Mouse (Mus musculus): Measurements from ENCODE around the gene Dusp7.
A peak's percentile ranks its signal among the peaks of the same experiment; 100 is the strongest.

DNA sequence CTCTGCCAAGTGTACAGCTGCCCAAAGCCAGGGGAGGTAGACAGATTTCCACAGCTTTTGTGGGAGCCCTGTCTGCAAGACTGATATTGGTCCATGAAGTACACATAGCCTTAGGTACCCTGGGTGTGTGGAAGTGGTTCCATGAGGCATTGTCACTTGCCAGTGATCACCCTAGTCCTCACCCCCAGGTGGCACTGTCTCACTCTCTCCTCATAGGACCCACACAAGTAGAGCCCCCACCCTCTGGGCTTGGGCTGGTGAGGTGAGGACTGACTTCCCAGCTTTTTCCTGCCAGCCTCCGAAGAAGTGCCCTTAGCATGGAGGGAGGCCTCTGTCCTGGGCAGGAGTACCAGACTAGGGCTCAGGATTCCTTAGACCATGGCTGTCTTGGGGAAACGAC lies 19.4 kb upstream of the Dusp7 start:
- TF ChIP-seq CTCF (IDR thresholded peaks at IDR 0.05; ENCODE audit: low read depth, low read length) (peak; percentile 29; the same call in 1 of the 2 replicates), POLR2A (IDR thresholded peaks at IDR 0.05; ENCODE audit: borderline replicate concordance, low read depth, low read length) (no peak)
